Mouse (Mus musculus): ENCODE measurements around the gene Plvap.

DNA sequence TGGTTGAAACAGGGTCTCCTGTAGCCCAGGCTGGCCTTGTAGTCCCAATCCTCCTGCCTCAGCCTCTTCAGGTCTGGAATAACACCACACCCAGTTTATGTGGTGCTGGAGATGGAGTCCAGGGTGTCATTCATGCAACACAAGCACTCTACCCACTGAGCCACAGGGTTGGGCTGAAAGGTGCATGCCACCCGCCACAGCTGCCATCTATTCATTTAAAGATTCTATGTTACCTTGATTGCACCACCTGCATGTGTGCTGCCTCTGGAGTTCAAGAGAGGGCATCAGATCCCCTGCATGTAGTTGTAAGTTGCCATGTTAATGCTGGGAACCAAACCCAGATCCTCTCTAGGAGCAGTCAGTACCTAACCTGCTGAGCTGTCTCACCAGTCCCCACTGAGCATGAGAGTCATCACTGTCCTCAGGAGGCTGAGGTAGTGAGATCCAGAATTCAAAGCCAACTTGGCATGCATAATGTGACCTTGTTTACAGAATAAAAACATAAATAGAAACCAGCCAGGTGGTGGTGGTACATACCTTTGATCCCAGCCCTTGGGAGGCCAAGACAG, 14.4 kb downstream of the Plvap start:
- no peak for TF ChIP-seq CTCF (IDR thresholded peaks at IDR 0.05; ENCODE audit: low read depth, low read length)
- no peak for TF ChIP-seq GATA1 (IDR thresholded peaks at IDR 0.05; ENCODE audit: borderline replicate concordance, low read length)
- TF ChIP-seq TAL1 (conservative IDR thresholded peaks at IDR 0.05; ENCODE audit: low read depth, low read length) = no peak
- no peak for TF ChIP-seq GATA2 (IDR thresholded peaks at IDR 0.05; ENCODE audit: borderline replicate concordance, low read depth, low read length)

Measured in G1E (cell line).